Mouse (Mus musculus) cortical plate, adult 2 months (tissue): ENCODE measurements around the gene Nol9. TPM values are rescaled to one million over a fixed set of nuclear protein-coding genes. Genes with fewer than 3 reads are reported as not detected.
A peak's percentile ranks its signal among the peaks of the same experiment; 100 is the strongest.

Experiments
- H3K27ac ChIP-seq: fragments of 200-500 bp; 2 replicates; pipeline ENCODE4 v1.5.1; 2012; ENCODE audit warnings: low read length, control low read depth, inconsistent platforms; ENCODE audit not compliant: insufficient read depth
- H3K4me1 ChIP-seq: fragments of 200-500 bp; 2 replicates; pipeline ENCODE4 v1.6.1; 2011; ENCODE audit warnings: low read length; ENCODE audit not compliant: control insufficient read depth, insufficient read depth
- H3K4me3 ChIP-seq: fragments of 200-500 bp; 2 replicates; pipeline ENCODE4 v1.5.1; 2011; ENCODE audit warnings: mild to moderate bottlenecking, low read length, control low read depth; ENCODE audit not compliant: insufficient read depth
- CTCF ChIP-seq: fragments of 200-500 bp; IDR thresholded peaks from 2 replicates; pipeline ENCODE4 v1.5.1; 2011; ENCODE audit warnings: mild to moderate bottlenecking, control low read depth, low read length; ENCODE audit not compliant: insufficient read depth; ENCODE audit errors: extremely low read depth
- POLR2A ChIP-seq: fragments of 200-500 bp; IDR thresholded peaks from 2 replicates; pipeline ENCODE4 v1.6.1; 2011; ENCODE audit warnings: mild to moderate bottlenecking, low read length, control low read depth; ENCODE audit not compliant: insufficient read depth; ENCODE audit errors: extremely low read depth
- polyA plus RNA-seq: library from polyadenylated mRNA; depleted of rRNA; stranded (reverse); fragments of >200 nt; gene quantifications from 2 replicates; pipeline ENCODE4 v1.2.3, GENCODE M21; 2012

Nol9 gene
- polyA plus RNA-seq, 1 experiment = 16.7 TPM

DNA sequence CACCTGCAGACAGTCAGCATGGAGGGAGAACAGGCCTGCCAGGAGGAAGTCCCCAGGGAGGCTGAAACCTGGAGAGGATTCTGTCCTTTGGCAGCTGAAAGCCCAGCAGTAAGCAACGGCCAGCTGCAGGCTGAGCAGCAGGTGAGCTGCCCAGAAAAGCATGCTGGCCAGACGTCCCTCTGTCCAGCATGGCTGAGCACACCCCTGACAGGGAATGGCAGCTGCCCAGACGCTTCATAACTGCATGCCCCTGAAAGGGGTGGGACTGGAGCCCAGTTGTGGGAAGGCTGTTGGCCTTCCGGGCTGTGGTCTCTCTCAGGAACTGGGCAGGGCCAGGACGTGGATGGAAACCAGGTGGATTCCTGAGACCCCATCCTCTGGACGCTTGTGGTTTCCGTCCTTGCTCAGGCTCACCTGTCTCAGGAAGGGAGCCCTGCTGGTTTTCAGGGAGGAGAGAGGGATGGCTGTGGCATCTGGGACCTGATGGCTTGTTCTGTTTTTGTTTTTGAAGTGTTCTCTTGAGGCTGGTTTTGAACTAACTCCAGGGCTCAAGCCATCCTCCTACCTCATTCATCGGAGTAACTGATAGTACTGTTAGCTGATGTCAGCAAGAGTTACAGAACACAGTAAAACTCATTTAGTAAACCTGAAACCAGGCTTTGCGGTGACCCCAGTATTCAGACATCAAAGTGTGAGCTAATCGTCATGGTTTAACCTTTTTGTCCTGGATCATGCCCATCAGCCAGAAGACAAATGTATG, 716 bp upstream of the Nol9 start, which contains the start of gene Tas1r1:
Tas1r1 (minus strand) TSS at position 344 of the 760 bp plus-strand sequence.
- Histone ChIP-seq H3K27ac (no peak within 1 kb of the TSS), H3K4me1 (peaks cover 2% of the 10 kb centered on the region; the same call in 1 of the 2 replicates), H3K4me3 (peak within 1 kb of the TSS; percentile 71)
- TF ChIP-seq POLR2A (no peak), CTCF (no peak)

DNA sequence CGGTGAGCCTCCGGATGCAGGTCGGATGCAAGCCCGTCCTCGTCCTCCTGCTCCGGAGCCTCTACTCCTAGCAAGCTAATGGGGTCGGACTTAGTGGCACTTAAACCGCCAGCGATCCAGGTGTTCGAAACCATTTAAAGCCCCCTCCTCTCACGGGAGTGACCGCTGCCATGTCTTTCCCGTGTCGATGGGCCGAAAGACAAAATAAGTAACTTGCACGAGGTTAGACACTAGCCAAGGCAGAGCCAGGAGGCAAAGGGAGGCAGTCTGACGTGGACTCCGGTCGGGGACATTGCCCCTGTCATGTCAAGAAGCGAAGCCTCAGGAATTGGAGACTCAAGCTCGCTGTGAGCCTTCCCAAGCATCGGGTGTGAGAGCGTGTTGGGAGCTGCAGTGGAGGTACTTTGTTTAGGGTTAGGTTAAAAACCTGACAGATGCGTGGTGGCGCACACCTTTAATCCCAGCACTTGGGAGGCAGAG, 750 bp downstream of the Nol9 start:
- peak overlapping the region; percentile 71 for H3K4me3 ChIP-seq
- TF ChIP-seq CTCF (no peak), POLR2A (no peak)
- H3K4me1 ChIP-seq = peaks cover 2% of the 10 kb centered on the region; the same call in 1 of the 2 replicates
- H3K27ac ChIP-seq = no peak overlapping the region

DNA sequence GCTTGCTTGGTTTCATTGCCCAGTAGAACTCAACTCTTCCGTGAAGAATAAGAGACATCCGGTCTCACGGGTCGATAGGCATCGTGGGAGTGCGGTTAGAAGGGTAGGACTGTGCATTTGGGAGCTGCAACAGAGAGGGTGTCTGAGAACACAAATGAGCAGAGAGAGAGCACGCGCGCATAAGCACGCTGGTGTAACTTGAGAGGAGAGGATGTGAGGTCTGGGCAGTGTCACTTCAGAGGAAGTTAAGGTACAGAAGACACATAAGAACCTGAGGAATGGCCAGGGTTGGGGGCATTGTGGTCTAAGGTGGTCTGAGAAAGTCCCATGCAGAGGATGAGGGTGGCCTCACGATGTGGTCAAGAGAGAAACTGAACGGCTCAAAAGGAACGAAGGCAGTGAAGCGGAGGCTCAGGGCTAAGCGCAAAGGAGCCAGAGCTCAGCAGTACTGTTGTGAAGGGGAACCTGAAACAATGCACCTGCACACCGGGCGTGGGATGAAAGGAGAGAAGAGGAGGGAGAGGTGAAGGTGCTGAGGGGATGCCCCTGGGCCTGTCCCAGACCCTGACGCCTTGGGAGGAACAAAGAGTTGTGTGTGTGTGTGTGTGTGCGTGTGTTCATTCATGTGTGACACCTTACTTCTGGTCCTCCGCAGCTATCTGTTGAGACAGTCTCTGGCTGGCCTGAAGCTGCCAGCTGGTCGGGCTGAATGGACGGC, 3.0 kb downstream of the Nol9 start:
- no peak overlapping the region for H3K27ac ChIP-seq
- peaks cover 2% of the 10 kb centered on the region; the same call in 1 of the 2 replicates for H3K4me1 ChIP-seq
- H3K4me3 ChIP-seq = no peak overlapping the region
- TF ChIP-seq CTCF (no peak), POLR2A (no peak)

DNA sequence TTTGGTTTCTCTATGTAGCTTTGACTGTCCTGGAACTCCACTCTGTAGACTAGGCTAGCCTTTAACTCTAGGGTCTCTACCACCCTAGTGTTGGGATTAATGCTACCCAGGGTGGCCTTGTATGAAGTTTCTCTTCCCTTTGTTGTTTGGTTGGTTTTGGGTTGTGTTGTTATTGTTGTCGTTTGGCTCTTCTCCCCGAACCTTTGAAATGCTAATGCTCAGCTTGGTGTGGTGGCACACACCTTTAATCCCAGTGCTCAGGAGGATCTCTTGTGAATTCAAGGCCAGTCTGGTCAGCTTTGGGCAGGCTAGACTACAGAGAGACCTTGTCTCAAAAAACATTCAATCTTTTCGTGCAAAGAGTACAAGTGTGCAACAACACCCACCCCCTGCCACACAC, 4.0 kb downstream of the Nol9 start:
- H3K27ac ChIP-seq = no peak overlapping the region
- no peak overlapping the region for H3K4me3 ChIP-seq
- TF ChIP-seq POLR2A (no peak), CTCF (no peak)
- peaks cover 2% of the 10 kb centered on the region; the same call in 1 of the 2 replicates for H3K4me1 ChIP-seq

DNA sequence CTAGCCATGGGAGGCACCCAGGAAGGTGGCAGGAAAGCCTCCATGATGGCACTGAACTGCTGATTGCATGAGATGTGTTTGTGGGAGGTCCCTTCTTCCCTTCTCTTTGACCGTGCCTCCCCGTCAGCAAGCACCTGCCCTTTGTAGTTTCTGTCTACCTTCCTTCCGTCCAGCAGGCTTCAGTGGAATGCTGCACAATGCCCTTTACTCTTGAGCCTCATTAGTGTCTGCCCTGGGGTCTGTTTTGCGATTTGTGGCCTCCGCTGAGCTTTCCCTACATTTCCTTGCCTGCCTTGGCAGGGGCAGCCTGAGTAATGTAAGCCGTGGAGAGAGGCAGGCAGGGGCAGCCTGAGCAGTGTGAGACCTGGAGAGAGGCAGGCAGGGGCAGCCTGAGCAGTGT, 5.5 kb downstream of the Nol9 start:
- TF ChIP-seq POLR2A (no peak), CTCF (no peak)
- peaks cover 2% of the 10 kb centered on the region; the same call in 1 of the 2 replicates for H3K4me1 ChIP-seq
- no peak overlapping the region for H3K27ac ChIP-seq
- no peak overlapping the region for H3K4me3 ChIP-seq

DNA sequence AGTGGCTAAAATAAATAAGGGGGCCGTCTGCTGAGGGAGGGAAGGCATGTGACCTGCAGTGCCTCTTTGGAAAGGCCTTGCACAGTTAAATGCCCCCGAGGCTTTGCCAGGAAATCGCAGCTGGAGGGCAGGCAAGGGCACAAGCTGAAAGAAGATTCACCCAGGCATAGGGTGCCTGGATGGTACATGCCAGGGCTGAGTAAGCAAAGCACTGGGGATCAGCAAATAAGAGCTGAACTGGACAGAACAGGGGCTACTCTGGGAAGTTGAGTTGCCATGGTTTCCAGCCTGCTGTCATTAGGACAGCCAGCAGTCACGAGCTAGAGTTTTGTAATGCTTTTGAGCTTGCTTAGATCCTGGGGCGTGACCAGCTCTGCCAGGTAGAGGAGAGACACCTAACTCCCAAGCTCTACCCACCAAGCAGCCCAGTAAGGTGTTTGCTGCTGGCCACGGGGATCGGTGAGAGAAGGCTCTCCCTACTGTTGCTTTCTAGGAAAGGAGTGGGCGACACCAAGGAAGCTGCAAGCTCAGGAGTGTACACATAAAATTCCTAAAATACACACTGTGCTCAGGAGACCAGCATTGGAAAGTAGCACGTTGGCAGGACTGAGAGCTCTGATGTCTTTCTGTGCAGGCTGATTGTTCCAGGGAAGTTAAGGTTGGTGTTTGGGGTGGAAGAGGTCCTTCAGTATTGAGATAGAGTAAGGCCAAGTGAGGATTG, 23.4 kb downstream of the Nol9 start:
- no peak for TF ChIP-seq CTCF
- TF ChIP-seq POLR2A = no peak
- Histone ChIP-seq H3K4me1 (0 out of 2 replicates have a peak, but pooled peaks cover 2% of the 10 kb centered on the region), H3K27ac (no peak overlapping the region), H3K4me3 (no peak overlapping the region)

DNA sequence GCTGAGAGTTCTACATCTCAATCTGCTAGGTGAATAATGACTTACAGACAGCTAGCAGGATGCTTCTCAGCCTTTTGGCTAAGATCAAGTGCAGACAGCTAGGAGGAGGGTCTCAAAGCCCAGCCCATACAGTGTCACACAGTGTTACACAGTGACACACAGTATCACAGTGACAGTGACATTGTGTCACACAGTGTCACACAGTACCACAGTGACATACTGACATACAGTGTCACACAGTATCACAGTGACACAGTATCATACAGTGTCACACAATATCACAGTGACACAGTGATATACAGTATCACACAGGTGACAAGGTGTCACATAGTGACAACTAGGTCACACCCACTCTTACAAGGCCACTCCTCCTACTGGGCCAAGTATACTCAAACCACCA, 28.2 kb downstream of the Nol9 start:
- H3K27ac ChIP-seq = no peak overlapping the region
- 0 out of 2 replicates have a peak, but pooled peaks cover 2% of the 10 kb centered on the region for H3K4me1 ChIP-seq
- no peak for TF ChIP-seq POLR2A
- no peak overlapping the region for H3K4me3 ChIP-seq

DNA sequence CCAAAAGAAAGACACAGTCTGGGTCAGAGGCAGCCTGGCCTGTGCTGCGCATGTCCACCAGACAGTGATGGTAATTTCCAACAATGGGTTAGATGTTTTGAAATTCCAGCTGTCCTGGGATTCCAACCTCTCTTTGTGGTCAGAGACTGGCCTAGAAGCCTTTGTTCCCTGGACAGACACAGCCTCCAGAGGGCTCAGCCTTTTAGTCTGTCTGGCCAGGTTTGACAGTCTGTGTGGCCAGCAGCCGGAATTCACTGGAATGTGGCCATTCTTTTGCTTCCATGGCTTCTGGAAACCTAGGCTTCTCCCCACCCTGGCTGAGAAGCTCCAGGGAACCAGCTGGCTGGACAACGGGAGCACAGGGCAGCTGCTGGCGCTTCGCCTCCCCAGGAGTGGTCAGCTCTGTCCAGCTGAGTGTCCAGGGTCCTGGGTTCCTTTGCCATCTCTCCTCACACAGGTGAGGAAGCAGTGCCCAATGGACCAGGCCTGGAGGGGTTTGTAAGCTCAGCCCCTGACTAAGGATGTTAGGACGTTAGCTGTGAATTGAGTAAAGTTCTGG, 29.1 kb downstream of the Nol9 start:
- Histone ChIP-seq H3K4me3 (no peak overlapping the region), H3K4me1 (no peaks in the 10 kb centered on the region), H3K27ac (no peak overlapping the region)
- no peak for TF ChIP-seq POLR2A
- no peak for TF ChIP-seq CTCF

DNA sequence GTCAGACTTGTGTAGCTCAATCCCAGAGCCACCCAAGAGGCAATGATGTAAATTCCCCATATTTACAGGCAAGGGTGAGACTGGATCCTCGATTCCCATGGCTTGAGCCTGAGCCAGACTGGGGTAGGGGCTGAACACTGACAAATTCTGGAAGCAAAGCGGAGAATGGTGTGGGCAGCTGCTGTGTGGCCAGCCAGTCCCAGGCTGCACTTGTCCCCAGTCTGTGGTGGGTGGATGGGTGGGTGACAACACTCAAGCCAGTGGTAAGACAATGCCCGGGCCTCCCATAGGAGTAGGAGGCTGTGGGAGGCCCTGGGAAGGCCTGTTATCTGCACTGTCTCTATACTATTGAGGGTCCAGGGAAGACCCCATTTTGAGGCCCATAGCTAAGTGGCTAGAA, 30.1 kb downstream of the Nol9 start:
- no peaks in the 10 kb centered on the region for H3K4me1 ChIP-seq
- no peak overlapping the region for H3K27ac ChIP-seq
- H3K4me3 ChIP-seq = no peak overlapping the region
- TF ChIP-seq POLR2A (no peak), CTCF (no peak)
